Mouse (Mus musculus): ENCODE data around the gene Gm49321.

Gm49321 gene

DNA sequence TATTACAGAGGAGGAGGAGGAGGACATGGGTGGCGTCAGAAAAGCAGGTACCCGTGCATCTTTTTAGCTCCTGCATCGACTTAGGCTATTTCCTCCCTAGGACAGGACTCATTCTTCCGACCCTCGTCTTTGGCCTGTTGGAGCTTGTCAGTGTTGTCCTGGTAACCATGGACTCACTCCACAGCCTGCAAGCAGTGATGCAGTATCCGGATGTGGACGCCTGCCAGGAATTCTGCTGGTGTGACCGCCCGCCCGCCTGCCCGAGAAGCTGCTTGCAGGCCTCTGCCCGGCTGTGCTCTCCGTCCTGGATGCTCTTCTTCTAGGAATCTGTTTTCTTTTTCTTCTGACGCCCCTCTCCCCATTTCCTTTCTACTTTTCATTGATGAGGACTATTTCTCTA, 45.1 kb downstream of the Gm49321 start:
- TF ChIP-seq CTCF (conservative IDR thresholded peaks at IDR 0.05; ENCODE audit: low read length): no peak
- no peak for TF ChIP-seq NANOG (IDR thresholded peaks at IDR 0.05; ENCODE audit: borderline replicate concordance, low read length)
- TF ChIP-seq POU5F1 (IDR thresholded peaks at IDR 0.05; ENCODE audit: borderline replicate concordance, low read length): no peak
- no peak overlapping the region for H3K4me3 ChIP-seq (replicated peaks; ENCODE audit: low read length)
- H3K9me3 ChIP-seq (ENCODE audit: low read length): no peaks in the 10 kb centered on the region
- H3K36me3 ChIP-seq (ENCODE audit: insufficient read depth, low read length): peaks cover 80% of the 10 kb centered on the region
- peaks cover 11% of the 10 kb centered on the region for H3K4me1 ChIP-seq (replicated peaks; ENCODE audit: low read depth, low read length)
- H3K27me3 ChIP-seq (ENCODE audit: insufficient read depth, low read length): no peaks in the 10 kb centered on the region

DNA sequence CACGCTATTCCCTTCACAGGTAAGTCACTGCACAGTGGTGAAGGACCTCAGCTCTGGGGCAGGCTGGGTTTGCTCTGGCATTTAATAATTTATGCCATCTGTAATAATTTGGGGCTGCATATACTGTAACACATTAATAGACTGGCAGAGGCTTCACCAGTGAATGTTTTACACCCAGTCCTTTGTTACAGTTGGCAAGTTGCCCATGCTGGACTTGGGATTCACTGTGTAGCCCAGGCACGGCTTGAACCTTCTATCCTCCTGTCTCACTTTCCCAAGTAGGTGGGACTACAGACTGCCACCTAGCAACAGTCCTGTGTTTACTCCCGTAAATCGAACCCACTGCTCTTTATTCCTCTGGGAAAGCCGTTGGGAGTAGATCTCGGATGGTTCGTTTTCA, 48.8 kb downstream of the Gm49321 start:
- Histone ChIP-seq H3K4me3 (replicated peaks; ENCODE audit: low read length) (no peak overlapping the region), H3K36me3 (ENCODE audit: insufficient read depth, low read length) (peaks cover 46% of the 10 kb centered on the region), H3K4me1 (replicated peaks; ENCODE audit: low read depth, low read length) (peaks cover 2% of the 10 kb centered on the region), H3K27me3 (ENCODE audit: insufficient read depth, low read length) (no peaks in the 10 kb centered on the region), H3K9me3 (ENCODE audit: low read length) (no peaks in the 10 kb centered on the region)
- no peak for TF ChIP-seq NANOG (IDR thresholded peaks at IDR 0.05; ENCODE audit: borderline replicate concordance, low read length)
- no peak for TF ChIP-seq POU5F1 (IDR thresholded peaks at IDR 0.05; ENCODE audit: borderline replicate concordance, low read length)
- no peak for TF ChIP-seq CTCF (conservative IDR thresholded peaks at IDR 0.05; ENCODE audit: low read length)

DNA sequence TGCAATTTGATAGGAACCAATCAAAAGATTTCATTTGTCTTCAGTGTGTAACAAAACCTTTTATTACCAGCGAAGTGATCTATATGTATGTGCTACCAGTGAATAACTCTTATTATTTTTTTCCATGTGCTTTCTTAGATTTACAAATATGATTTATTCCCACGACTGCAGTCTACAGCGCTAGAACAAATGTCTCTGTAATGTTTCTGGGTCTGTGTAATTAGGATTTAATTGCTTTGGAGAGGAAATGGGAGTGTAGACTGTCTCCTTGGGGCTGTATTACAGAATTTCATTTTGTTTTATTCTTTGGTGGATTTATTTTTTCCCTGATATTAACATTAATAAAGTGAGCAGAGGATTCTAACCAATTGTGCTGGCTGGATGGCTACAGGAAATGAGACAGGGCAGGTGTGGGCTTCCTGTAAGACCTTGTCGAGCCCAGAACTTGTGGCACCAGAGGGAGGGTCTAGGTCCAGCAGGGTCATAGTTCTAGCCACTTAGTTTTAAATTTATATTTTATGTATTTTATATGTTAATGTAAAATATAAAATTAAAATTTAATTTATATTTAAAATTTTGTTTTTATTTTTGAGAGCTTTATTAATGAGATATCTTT, 51.0 kb downstream of the Gm49321 start:
- TF ChIP-seq POU5F1 (IDR thresholded peaks at IDR 0.05; ENCODE audit: borderline replicate concordance, low read length): no peak
- TF ChIP-seq NANOG (IDR thresholded peaks at IDR 0.05; ENCODE audit: borderline replicate concordance, low read length): no peak
- no peak for TF ChIP-seq CTCF (conservative IDR thresholded peaks at IDR 0.05; ENCODE audit: low read length)
- H3K4me1 ChIP-seq (replicated peaks; ENCODE audit: low read depth, low read length): no peaks in the 10 kb centered on the region
- H3K9me3 ChIP-seq (ENCODE audit: low read length): no peaks in the 10 kb centered on the region
- H3K36me3 ChIP-seq (ENCODE audit: insufficient read depth, low read length): peaks cover 28% of the 10 kb centered on the region
- 0 out of 2 replicates have a peak, but pooled peaks cover 3% of the 10 kb centered on the region for H3K27me3 ChIP-seq (ENCODE audit: insufficient read depth, low read length)
- no peak overlapping the region for H3K4me3 ChIP-seq (replicated peaks; ENCODE audit: low read length)

DNA sequence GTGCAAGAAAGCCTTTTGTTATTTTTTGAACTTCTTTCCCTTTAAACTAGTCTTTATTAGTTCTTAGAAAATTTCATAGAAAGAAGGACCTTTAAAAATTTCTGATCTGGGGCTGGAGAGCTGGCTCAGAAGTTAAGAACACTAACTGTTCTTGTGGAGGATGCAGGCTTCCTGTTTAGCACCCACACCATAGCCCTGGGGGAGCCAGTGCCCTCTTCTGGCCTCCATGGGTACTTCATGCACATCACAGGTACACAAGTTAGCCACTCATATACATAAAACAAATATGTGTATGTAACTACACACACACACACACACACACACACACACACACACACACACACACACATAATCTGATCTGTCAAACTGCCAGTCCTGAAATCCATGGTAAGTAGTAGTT, 52.1 kb downstream of the Gm49321 start:
- Histone ChIP-seq H3K4me3 (replicated peaks; ENCODE audit: low read length) (no peak overlapping the region), H3K4me1 (replicated peaks; ENCODE audit: low read depth, low read length) (no peaks in the 10 kb centered on the region), H3K9me3 (ENCODE audit: low read length) (no peaks in the 10 kb centered on the region), H3K36me3 (ENCODE audit: insufficient read depth, low read length) (peaks cover 17% of the 10 kb centered on the region), H3K27me3 (ENCODE audit: insufficient read depth, low read length) (peaks cover 7% of the 10 kb centered on the region; the same call in 1 of the 2 replicates)
- TF ChIP-seq POU5F1 (IDR thresholded peaks at IDR 0.05; ENCODE audit: borderline replicate concordance, low read length) (no peak), CTCF (conservative IDR thresholded peaks at IDR 0.05; ENCODE audit: low read length) (peak; percentile 50)

DNA sequence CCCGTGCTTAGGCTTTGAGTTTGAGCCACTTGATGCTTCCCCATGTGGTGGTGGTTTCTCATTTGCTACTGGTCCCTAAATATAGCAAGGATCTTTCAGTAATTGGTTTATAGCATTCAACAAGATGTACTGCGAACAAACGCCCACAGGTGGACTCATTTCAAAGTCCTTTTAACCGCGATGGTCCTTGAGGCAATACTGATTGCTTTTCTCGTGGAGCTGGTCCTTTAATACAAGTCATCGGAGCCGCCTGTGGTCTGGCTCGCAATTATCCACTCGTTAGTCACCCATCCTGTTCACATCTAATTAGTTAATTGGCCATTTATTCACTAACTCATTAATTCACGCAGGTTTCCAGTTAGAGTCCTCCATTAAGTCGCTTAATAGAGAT, 59.4 kb downstream of the Gm49321 start:
- H3K9me3 ChIP-seq (ENCODE audit: low read length): no peaks in the 10 kb centered on the region
- no peaks in the 10 kb centered on the region for H3K36me3 ChIP-seq (ENCODE audit: insufficient read depth, low read length)
- peak overlapping the region; percentile 80 for H3K4me3 ChIP-seq (replicated peaks; ENCODE audit: low read length)
- peaks cover 61% of the 10 kb centered on the region for H3K27me3 ChIP-seq (ENCODE audit: insufficient read depth, low read length)
- TF ChIP-seq NANOG (IDR thresholded peaks at IDR 0.05; ENCODE audit: borderline replicate concordance, low read length) (no peak), CTCF (conservative IDR thresholded peaks at IDR 0.05; ENCODE audit: low read length) (no peak), POU5F1 (IDR thresholded peaks at IDR 0.05; ENCODE audit: borderline replicate concordance, low read length) (no peak)
- H3K4me1 ChIP-seq (replicated peaks; ENCODE audit: low read depth, low read length): peaks cover 9% of the 10 kb centered on the region

DNA sequence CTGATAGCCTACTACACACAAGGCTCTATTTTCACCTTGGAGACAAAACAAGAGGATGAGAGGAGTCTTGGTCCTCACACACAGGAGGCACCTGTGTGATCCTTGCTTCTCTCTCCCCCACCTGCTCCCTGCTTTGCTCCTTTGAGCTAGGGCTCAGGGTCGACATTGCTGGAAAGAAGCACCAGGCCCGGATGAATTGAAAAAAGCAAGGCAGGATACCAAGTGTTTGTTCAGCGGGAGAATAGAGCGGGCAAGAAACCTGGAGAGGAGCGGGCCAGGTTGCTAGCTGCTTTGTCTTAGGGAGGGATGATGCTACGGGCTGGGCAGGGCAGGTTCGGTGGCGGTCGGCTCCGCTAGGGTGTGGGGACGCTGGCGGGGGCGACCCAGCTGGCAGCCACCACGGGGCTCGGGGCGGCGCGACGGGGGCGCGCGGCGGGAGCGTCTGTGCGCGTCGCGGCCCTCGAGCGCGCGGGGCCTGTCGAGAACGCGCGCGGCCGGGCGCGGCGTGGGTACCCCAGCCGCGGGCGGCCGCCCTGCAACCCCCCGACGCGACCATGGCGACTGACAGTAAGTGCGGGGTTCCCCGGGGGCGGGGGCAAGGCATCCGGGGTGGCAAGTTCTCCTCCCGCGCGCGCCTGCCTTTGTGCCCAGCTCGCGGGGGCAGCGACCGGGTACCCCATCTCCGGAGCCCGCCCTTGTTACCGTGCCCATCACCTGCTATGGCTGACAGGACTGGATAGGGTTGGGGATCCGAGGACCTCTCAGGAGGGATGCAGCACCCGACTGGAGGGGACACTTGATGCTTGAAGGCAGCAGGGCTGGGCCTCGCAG, 60.1 kb downstream of the Gm49321 start, which contains the start of gene Syt16:
Gene Syt16 (plus strand): TSS at position 365 of the 831 bp plus-strand sequence.
- H3K27me3 ChIP-seq (ENCODE audit: insufficient read depth, low read length): peaks cover 64% of the 10 kb centered on the region
- peaks cover 9% of the 10 kb centered on the region for H3K4me1 ChIP-seq (replicated peaks; ENCODE audit: low read depth, low read length)
- no peaks in the 10 kb centered on the region for H3K9me3 ChIP-seq (ENCODE audit: low read length)
- TF ChIP-seq CTCF (conservative IDR thresholded peaks at IDR 0.05; ENCODE audit: low read length): no peak
- H3K4me3 ChIP-seq (replicated peaks; ENCODE audit: low read length): peak within 1 kb of the TSS; percentile 80
- no peaks in the 10 kb centered on the region for H3K36me3 ChIP-seq (ENCODE audit: insufficient read depth, low read length)

DNA sequence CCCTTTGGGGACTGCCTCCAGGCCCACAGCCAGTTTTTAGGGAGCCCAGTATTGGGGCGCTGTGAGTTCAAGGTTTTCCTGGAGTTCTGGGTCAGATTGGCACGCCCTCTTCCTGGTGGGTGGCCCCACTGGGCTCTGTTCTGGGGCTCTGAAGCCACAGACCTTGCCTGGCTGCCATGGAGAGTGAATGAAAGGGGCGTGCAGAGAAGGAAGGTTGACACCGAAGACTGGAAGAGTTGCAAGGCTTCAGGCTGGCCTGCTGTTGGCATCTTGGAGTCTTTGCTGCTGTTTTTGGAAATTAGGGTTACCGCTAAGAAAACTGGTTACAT, 60.6 kb downstream of the Gm49321 start:
- Histone ChIP-seq H3K4me1 (replicated peaks; ENCODE audit: low read depth, low read length) (peaks cover 9% of the 10 kb centered on the region), H3K9me3 (ENCODE audit: low read length) (no peaks in the 10 kb centered on the region), H3K27me3 (ENCODE audit: insufficient read depth, low read length) (peaks cover 65% of the 10 kb centered on the region), H3K4me3 (replicated peaks; ENCODE audit: low read length) (peak overlapping the region; percentile 80), H3K36me3 (ENCODE audit: insufficient read depth, low read length) (no peaks in the 10 kb centered on the region)
- TF ChIP-seq POU5F1 (IDR thresholded peaks at IDR 0.05; ENCODE audit: borderline replicate concordance, low read length) (no peak), CTCF (conservative IDR thresholded peaks at IDR 0.05; ENCODE audit: low read length) (no peak), NANOG (IDR thresholded peaks at IDR 0.05; ENCODE audit: borderline replicate concordance, low read length) (no peak)

DNA sequence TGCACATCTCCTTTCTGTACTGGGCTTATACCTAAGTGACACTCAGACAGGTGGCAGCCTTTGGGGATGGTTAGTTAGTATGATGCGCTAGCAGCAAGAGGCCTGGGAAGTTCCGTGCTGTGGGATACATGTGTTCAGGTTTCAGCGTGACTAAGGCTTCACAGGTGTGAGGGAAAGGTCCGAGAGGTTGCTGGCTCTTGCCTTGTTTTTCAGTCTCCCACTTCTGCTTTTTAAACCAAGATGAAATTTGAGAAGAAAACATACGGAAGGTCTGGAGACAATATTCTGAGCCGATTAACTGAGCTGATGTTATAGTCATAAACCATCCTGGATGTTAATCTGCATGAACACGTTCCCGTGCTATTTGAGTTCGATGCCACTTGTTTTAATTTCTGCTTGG, 65.0 kb downstream of the Gm49321 start:
- Histone ChIP-seq H3K4me1 (replicated peaks; ENCODE audit: low read depth, low read length) (peaks cover 5% of the 10 kb centered on the region), H3K36me3 (ENCODE audit: insufficient read depth, low read length) (no peaks in the 10 kb centered on the region), H3K27me3 (ENCODE audit: insufficient read depth, low read length) (peaks cover 36% of the 10 kb centered on the region), H3K4me3 (replicated peaks; ENCODE audit: low read length) (no peak overlapping the region), H3K9me3 (ENCODE audit: low read length) (no peaks in the 10 kb centered on the region)
- TF ChIP-seq POU5F1 (IDR thresholded peaks at IDR 0.05; ENCODE audit: borderline replicate concordance, low read length): no peak
- no peak for TF ChIP-seq NANOG (IDR thresholded peaks at IDR 0.05; ENCODE audit: borderline replicate concordance, low read length)
- no peak for TF ChIP-seq CTCF (conservative IDR thresholded peaks at IDR 0.05; ENCODE audit: low read length)

All from E14TG2a.4 (cell line).